Mouse (Mus musculus) ES-Bruce4 (cell line): ENCODE measurements at regions not wholly inside any gene's neighbourhood (a gene's known extent, or its start where the extent isn't known, plus 50 kb on each side); places are given as distances from the start of the nearest gene placed in this dataset.

ENCODE experiments used
- H3K27ac ChIP-seq: 2 replicates; pipeline ENCODE4 v1.5.1; 2012; ENCODE audit warnings: low read length, inconsistent platforms; ENCODE audit not compliant: insufficient read depth
- H3K27me3 ChIP-seq: 2 replicates; pipeline ENCODE4 v1.6.1; 2012; ENCODE audit warnings: mild to moderate bottlenecking, low read length, inconsistent platforms; ENCODE audit not compliant: control insufficient read depth, poor library complexity, insufficient read depth, severe bottlenecking
- H3K36me3 ChIP-seq: 2 replicates; pipeline ENCODE4 v1.6.1; 2012; ENCODE audit warnings: inconsistent platforms, mild to moderate bottlenecking, low read length, moderate library complexity; ENCODE audit not compliant: control insufficient read depth, poor library complexity, insufficient read depth, severe bottlenecking
- H3K4me1 ChIP-seq: one replicate; pipeline ENCODE4 v1.8.1; 2011; ENCODE audit warnings: low read length; ENCODE audit not compliant: control insufficient read depth, insufficient read depth
- H3K4me3 ChIP-seq: 2 replicates; pipeline ENCODE4 v1.5.1; 2011; ENCODE audit warnings: low read depth, mild to moderate bottlenecking, low read length
- H3K9ac ChIP-seq: 2 replicates; pipeline ENCODE4 v1.6.1; 2012; ENCODE audit warnings: low read depth, mild to moderate bottlenecking, inconsistent platforms; ENCODE audit not compliant: poor library complexity, severe bottlenecking
- H3K9me3 ChIP-seq: replicated peaks from 2 replicates; pipeline ENCODE4 v1.6.1; 2012; ENCODE audit warnings: mild to moderate bottlenecking, low read length, inconsistent platforms; ENCODE audit not compliant: control insufficient read depth, poor library complexity, insufficient read depth, severe bottlenecking
- CTCF ChIP-seq: IDR thresholded peaks from one replicate; pipeline ENCODE4 v1.8.1; 2011; ENCODE audit warnings: low read depth, low read length
- EP300 ChIP-seq: IDR thresholded peaks from 2 replicates; pipeline ENCODE4 v1.6.1; 2011; ENCODE audit warnings: low read depth, low read length; ENCODE audit not compliant: insufficient read depth
- POLR2A ChIP-seq: IDR thresholded peaks from one replicate; pipeline ENCODE4 v1.8.1; 2011; ENCODE audit warnings: low read length; ENCODE audit not compliant: insufficient read depth

GRCm38 (mm10) chr10:14216191-14216992 lies 250.5 kb downstream of the Hivep2 start:
- no peaks in the 10 kb centered on the region for H3K36me3 ChIP-seq
- TF ChIP-seq POLR2A (no peak), EP300 (no peak), CTCF (no peak)
- no peak overlapping the region for H3K4me3 ChIP-seq
- no peaks in the 10 kb centered on the region for H3K9me3 ChIP-seq
- no peak overlapping the region for H3K9ac ChIP-seq
- H3K27ac ChIP-seq, result no peak overlapping the region
- no peaks in the 10 kb centered on the region for H3K27me3 ChIP-seq
- H3K4me1 ChIP-seq, result no peaks in the 10 kb centered on the region

DNA sequence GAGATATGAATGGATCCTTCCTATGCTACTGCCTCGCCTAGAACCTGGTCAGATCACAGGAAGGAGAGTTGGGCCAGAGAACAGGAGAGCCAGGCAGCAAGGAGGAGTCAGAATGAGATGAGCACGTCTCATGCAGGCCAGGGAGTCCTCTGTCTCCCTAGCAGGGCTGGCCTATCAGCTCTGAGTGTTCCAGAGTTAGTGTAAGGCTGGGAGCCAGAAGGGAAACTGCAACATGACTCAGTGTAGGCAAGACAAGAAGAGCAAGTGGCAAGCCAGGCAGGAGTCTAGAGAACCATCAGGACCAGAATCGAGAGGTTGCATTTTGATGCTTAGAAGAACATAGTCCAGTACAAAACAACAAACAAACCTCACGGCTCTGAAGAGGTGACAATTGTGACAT lies 249.6 kb downstream of the Hivep2 start:
- TF ChIP-seq CTCF, result no peak
- TF ChIP-seq EP300, result no peak
- TF ChIP-seq POLR2A, result no peak
- Histone ChIP-seq H3K4me1 (no peaks in the 10 kb centered on the region), H3K27me3 (no peaks in the 10 kb centered on the region), H3K9ac (no peak overlapping the region), H3K9me3 (no peaks in the 10 kb centered on the region), H3K27ac (no peak overlapping the region), H3K4me3 (no peak overlapping the region), H3K36me3 (no peaks in the 10 kb centered on the region)

- no peak overlapping the region for H3K9ac ChIP-seq
- H3K4me1 ChIP-seq, result no peaks in the 10 kb centered on the region
- peaks cover 2% of the 10 kb centered on the region; the same call in 1 of the 2 replicates for H3K27me3 ChIP-seq
- TF ChIP-seq CTCF (no peak), POLR2A (no peak), EP300 (no peak)
- H3K9me3 ChIP-seq, result no peaks in the 10 kb centered on the region
- no peak overlapping the region for H3K4me3 ChIP-seq
- no peak overlapping the region for H3K27ac ChIP-seq
- H3K36me3 ChIP-seq, result no peaks in the 10 kb centered on the region
These were observed 247.7 kb downstream of the Hivep2 start for GRCm38 (mm10) chr10:14213536-14213935.

DNA sequence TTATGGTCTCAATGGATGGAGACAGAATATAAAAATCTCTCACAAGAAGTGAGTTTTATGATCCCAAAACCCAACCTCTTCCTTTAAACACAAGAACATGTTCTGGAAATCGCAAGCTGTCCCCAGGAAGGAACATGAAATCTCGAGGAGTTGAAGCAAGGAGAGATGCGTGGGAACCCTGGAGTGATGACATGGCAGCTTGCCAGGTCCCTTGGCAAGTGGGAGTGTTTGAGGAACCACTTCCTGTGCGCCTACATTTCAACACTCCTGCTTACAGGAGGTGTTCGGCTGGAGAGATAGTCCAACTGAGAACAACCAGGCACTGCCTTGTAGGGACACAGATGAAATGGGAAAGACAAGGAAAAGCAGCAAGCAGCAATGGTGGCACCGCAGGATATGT lies 246.1 kb downstream of the Hivep2 start:
- H3K4me3 ChIP-seq, result no peak overlapping the region
- H3K9ac ChIP-seq, result no peak overlapping the region

DNA sequence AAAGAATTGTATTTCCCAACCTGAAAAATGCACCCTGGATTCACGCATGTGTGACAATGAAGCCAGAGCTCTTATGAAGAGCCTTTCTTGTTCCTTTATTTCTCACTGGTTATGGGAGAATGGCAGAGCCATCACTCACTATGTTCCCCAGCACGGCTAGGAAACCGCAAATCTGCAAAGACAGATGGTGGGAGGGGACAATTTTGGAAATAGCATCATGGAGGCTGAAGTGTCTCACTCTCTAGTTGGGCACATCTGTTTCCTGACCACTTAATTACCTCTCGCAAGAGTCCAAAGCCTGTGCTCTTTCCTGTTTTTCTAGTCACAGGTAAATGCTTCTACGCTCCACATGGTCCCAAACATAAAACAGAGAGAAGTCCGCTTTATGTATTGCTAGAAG lies 245.6 kb downstream of the Hivep2 start:
- H3K36me3 ChIP-seq, result no peaks in the 10 kb centered on the region
- TF ChIP-seq EP300, result no peak
- TF ChIP-seq CTCF, result no peak
- TF ChIP-seq POLR2A, result no peak
- H3K9ac ChIP-seq, result no peak overlapping the region
- no peaks in the 10 kb centered on the region for H3K9me3 ChIP-seq
- H3K27me3 ChIP-seq, result peaks cover 2% of the 10 kb centered on the region; the same call in 1 of the 2 replicates
- H3K4me3 ChIP-seq, result no peak overlapping the region
- no peak overlapping the region for H3K27ac ChIP-seq
- no peaks in the 10 kb centered on the region for H3K4me1 ChIP-seq

More for the DNA sequence above, 246.1 kb downstream of the Hivep2 start:
- H3K36me3 ChIP-seq, result no peaks in the 10 kb centered on the region
- H3K4me1 ChIP-seq, result no peaks in the 10 kb centered on the region
- H3K27ac ChIP-seq, result no peak overlapping the region
- TF ChIP-seq EP300, result no peak
- no peaks in the 10 kb centered on the region for H3K9me3 ChIP-seq
- H3K27me3 ChIP-seq, result peaks cover 2% of the 10 kb centered on the region; the same call in 1 of the 2 replicates

GRCm38 (mm10) chr10:14210445-14210844 lies 244.6 kb downstream of the Hivep2 start:
- peaks cover 2% of the 10 kb centered on the region; the same call in 1 of the 2 replicates for H3K27me3 ChIP-seq
- no peak overlapping the region for H3K9ac ChIP-seq
- H3K36me3 ChIP-seq, result no peaks in the 10 kb centered on the region
- H3K4me3 ChIP-seq, result no peak overlapping the region
- H3K27ac ChIP-seq, result no peak overlapping the region
- H3K9me3 ChIP-seq, result no peaks in the 10 kb centered on the region
- H3K4me1 ChIP-seq, result no peaks in the 10 kb centered on the region
- TF ChIP-seq POLR2A (no peak), EP300 (no peak), CTCF (no peak)
